Mouse (Mus musculus): Measurements from ENCODE around the gene Anxa5. TPM values are rescaled to one million over a fixed set of nuclear protein-coding genes. Genes with fewer than 3 reads are reported as not detected.

Gene Anxa5
- total RNA-seq, 2 experiments from 2014 or later = 113 to 146 TPM

DNA sequence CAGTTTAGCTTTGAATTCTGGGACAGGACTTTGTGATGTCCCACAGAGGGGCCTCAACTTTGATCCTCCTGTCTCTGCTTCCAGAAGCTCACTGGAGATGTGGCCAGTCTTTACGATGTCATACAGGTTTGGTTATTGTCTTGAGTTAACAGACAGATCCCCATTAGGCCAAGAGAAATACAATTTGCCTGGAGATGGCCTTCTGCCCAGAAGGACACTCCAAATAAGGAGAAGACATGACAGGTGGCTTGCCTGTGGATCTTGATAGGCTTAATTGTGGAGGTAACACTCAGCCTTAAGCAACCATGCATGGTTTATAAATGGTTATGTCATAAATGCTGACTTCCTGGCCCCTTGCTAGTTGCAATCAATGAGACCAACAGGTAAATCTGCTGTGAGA lies 23.2 kb downstream of the Anxa5 start:
- ATAC-seq (replicated peaks; ENCODE audit: poor library complexity) = no peak

DNA sequence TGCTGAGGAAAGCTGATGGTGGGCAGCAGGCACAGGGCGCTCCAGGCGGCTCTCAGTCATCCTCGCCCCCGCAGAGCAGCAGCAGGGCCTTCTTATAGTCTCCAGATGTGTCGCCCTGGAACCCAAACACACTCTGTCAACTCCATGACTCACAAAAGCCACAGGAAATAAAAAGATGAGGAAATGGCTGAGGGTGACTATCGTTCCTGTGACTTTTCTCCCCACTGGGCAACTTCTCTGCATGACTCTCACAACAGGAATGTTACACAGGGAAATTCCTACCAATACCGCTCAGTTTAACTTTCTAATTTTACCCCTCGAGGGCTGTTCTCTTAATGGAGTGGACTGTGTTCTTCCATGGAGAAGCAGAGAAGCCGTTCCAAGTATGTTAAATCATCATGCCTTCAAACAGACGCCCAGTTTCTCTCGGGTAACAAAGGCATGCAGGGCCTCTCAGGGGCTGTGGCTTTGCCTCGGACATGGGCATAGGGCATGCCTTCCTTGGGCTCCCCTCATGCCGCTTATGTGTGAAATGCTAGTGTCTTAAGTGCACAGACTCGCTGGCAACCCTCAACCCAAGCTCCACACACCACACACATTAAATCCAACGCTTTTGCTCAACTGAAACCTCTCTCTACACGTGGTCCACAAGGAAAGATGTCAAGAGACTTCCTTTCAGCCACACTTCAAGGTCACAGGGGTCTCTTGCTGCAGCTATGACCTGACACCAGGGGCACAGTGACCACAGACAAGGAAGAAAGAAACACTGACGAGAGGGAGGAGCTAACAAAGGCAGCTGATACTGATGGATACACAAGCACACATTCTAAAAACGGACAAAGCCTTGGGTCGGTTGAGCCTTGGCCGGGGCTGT lies 26.2 kb downstream of the Anxa5 start:
- ATAC-seq (replicated peaks; ENCODE audit: poor library complexity) = peak; percentile 63

DNA sequence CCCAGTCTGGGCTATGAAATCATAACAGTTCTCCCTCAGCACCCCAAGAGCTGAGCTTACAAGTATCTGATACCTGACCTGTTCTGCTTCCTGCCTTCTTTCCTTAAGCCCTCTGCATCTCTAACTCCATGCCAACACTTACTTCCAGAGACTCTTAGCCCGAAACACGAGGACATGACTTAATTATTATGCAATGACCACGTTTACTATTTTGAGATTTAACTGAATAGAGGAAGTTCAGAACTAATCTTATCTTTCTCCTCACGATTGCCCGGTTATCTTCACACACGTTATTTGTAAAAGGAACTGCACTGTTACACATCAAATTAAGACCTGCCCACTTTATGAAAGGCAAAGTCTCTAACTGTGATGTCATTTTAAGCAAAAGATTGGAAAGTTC lies 28.8 kb downstream of the Anxa5 start:
- ATAC-seq (replicated peaks; ENCODE audit: poor library complexity) = peak; percentile 55

DNA sequence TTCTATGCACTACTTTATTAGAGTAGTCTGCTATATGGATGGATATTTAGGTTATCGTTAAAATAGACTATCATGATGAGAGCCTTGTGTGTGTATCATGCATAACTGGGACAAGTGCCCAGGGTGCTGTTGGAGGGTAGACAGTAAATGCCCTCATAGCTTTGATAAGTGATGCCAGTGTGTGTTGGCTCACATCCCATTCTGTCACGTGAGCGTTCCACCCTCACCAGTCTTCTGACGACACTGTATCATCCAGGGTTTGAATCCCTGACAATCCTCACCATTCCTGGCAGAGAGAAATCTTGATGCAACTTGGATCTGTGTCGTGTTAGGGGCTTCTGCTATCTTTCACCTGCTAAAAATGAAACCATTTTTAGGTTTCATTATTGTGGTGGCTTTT lies 29.2 kb downstream of the Anxa5 start:
- ATAC-seq (replicated peaks; ENCODE audit: poor library complexity) = peak; percentile 24

DNA sequence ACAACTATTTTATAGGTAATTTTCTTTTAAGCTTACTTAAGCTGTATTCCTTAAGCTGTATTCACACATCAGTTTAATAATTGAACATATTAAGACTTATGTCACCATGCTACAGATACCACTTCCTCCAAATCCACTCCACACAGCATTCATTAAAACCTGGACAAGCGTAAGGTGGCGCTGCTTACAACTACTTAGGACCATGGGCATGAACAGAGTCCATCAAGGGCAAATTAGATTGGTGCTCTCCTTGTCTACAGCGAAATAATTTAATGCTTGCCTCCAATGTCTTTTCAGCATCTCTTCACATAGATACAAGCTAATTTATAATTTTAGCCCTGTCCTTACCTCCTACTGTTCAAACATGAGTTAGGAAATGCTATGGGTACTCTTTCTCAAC lies 29.7 kb downstream of the Anxa5 start:
- no peak for ATAC-seq (replicated peaks; ENCODE audit: poor library complexity)

DNA sequence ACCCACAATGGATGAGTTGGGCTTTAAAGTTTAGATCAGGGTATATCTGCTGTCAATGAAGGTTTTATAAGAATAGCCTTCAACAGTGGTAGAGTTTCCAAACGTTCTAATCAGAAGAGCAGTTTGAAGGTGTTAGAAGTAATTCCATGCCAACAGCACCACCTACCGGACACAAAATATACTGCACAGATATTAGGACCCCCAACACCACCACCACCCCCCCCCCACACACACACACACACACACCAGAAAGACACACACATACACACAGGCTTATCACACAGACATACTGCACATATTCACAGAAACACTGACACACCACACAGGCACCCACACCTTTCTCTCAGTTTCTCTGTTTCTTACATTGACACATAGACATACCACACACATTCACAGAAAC lies 33.3 kb downstream of the Anxa5 start:
- peak; percentile 72 for ATAC-seq (replicated peaks; ENCODE audit: poor library complexity)

DNA sequence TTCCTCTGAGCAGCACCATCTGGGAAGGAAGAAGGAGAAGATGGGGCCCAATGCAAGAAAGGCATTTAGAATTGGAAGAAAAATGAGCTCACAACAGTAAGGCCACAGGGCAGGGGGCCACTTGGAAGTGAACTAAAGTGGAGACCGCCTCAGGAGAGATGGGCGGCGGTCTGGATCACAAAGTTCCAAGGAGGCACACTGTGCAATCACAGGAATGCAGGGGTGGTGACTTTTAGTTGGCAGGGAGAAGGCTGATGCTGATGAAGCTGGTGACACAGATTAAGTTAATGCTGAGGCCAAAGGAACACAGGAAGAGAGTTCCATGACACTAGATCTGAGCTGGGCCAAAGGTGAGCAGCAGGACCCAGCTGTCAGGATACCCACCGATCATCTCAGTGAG lies 35.4 kb downstream of the Anxa5 start:
- ATAC-seq (replicated peaks; ENCODE audit: poor library complexity) = no peak

DNA sequence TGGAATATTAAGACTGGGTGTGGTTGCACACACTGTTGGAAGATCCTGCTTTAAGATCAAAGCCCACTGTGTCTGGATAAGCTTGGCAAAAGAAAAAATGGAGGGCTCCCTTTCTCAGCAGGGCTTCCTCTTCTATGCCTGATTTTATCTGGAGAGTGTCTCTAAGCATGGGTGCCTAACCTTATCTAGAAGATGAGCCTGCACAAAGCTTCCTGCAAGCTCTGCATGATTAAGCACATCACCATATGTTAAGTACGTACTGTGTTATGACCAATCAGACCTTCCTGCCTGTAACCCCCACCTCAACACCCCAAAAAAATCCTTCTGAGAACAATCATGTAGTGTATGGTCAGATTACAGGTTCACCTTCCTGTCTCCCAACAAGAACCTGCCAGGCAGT lies 45.3 kb downstream of the Anxa5 start:
- ATAC-seq (replicated peaks; ENCODE audit: poor library complexity) = no peak

DNA sequence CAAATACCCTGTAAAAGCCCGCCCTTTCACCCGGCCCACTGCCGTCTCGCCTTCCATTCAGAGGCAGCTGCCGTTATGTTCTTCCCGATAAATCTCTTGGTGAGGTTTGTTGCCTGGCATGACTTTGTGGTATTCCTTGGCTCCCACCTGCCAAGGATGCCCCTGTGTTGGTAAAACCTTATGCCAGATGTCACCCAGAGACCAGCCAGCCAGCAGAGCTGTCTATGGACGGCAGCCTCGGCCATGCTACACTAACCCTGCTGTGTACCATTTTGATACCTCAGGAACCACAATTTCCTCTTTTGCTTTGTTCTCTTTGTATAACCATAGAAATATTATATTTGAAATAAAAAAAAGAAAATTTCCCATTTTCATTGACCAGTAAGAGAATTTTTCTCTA lies 48.3 kb downstream of the Anxa5 start:
- ATAC-seq (replicated peaks; ENCODE audit: poor library complexity) = no peak

DNA sequence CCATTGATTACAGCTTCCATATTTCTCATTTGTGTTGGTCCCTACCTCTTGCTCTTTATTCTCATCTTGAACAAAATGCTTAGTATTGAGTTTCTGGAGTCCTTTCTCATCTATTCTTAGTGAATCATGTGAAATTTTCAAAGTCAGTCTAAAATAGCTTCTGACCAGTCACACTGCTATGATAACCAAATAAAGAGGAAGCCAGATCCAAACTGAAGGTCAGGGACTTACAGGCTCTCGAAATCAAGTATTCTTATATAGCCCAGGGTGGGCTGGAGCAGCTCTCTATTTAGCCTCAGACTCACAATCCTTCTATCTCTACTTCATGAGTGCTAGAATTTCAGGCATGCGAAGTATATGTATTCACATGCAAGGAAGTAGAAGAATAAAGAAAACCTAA lies 66.2 kb downstream of the Anxa5 start:
- ATAC-seq (replicated peaks; ENCODE audit: poor library complexity) = no peak

DNA sequence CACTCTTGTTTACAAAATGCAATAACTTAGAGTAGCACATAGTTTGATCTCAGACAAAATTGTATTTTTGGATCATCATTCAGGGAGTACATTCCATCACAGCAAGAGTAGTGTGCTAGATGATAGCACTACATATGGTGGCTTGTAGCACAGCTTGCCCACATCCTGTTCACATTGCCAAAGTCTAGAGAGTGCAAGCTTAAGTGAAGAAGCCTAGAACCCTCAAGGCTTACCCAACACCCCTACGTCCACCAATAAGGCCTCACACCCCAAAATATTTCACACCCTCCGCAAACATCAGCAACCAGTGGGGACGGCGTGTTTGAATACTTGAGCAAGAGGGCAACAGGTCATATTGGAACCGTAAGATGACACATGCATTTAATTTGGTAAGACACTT lies 68.7 kb downstream of the Anxa5 start:
- ATAC-seq (replicated peaks; ENCODE audit: poor library complexity) = no peak

DNA sequence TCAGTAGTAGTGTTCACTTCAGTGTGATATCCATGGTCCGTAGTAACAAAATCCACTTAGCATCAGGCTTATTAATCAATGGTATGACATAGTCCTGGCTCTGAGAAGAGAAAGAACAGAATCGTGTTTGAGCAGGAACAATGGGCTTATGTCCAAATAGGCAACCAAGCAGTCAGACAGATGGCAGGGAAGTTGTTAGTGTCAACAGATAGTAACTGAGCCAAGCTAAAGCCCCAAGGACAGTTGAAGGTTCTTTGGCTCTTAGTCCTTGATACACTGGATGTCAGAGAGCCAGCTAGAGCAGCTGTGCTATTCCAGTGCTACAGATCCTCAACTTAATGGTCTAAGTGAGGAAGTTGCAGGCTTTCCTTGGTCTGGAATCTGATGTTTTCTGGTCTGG lies 69.4 kb downstream of the Anxa5 start:
- ATAC-seq (replicated peaks; ENCODE audit: poor library complexity) = no peak

DNA sequence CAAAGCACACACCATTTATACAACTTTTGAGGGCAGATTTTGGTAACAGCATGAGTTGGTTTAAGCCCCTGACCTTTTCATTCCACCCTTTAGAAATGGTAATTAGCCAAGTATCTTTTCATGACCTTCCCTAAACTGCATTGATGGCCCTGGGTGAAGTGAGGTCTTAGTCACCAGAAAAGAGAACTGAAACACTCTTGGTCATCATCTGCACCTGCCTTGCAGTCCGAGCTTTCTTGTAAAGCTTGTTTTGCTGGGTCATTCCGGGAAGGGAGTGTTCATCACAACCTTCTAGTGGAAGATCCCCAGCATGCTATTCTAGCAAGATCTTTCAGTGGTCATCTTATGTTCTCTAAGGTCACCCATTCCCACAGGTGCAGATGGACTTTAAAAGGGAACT lies 73.8 kb downstream of the Anxa5 start:
- no peak for ATAC-seq (replicated peaks; ENCODE audit: poor library complexity)

DNA sequence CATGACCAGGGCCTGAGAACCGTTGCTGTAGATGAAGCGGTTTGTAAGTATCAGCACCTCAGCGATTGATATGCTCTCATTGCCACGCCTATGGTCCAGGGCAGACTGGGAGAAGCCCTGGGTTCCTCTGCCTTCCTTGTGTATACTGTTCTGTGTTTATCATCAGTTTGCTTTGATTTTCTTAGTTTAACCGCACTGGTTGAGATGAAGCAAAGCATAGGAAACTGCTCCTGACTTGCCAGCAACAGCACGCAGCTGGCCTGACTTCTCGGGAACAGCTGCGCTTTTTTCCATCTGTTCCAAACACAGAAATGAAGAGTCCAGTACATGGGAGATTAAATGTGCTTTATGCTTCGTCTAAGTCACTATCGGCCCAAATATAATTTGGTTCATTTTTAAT lies 75.0 kb downstream of the Anxa5 start:
- ATAC-seq (replicated peaks; ENCODE audit: poor library complexity) = no peak

Other genes starting within 250 kb of the Anxa5 start
- 0.35 and 0.49 TPM in 2 replicates for gene 1810062G17Rik, start within 50 bp of the Anxa5 start, total RNA-seq (2015)
- gene 1810062G17Rik, start within 50 bp of the Anxa5 start, total RNA-seq (2017) = 0.21 and 1.4 TPM in 2 replicates
- gene Gm11549, start 45.9 kb upstream of the Anxa5 start, total RNA-seq (2015) = not detected in 2 replicates
- gene Gm11549, start 45.9 kb upstream of the Anxa5 start, total RNA-seq (2017) = not detected in 2 replicates
- gene Exosc9, start 76.7 kb upstream of the Anxa5 start, total RNA-seq (2015) = 80.8 and 81.1 TPM in 2 replicates
- 105 and 123 TPM in 2 replicates for gene Exosc9, start 76.7 kb upstream of the Anxa5 start, total RNA-seq (2017)
- 225 and 227 TPM in 2 replicates for gene Ccna2, start 96.3 kb upstream of the Anxa5 start, total RNA-seq (2015)
- 186 and 200 TPM in 2 replicates for gene Ccna2, start 96.3 kb upstream of the Anxa5 start, total RNA-seq (2017)
- 2.1 and 3.0 TPM in 2 replicates for gene Bbs7, start 137.6 kb upstream of the Anxa5 start, total RNA-seq (2015)
- gene Bbs7, start 137.6 kb upstream of the Anxa5 start, total RNA-seq (2017) = 3.0 and 9.4 TPM in 2 replicates
- gene Trpc3, start 214.3 kb upstream of the Anxa5 start, total RNA-seq (2015) = not detected in 2 replicates
- not detected in 2 replicates for gene Trpc3, start 214.3 kb upstream of the Anxa5 start, total RNA-seq (2017)

Measured in megakaryocyte progenitor cell, adult 5-6 weeks (primary cell).